Mouse (Mus musculus) midbrain, embryonic 11.5 days (tissue): Measurements from ENCODE around the gene Tfb1m. TPM values are rescaled to one million over a fixed set of nuclear protein-coding genes. Genes with fewer than 3 reads are reported as not detected.

Experiments
- polyA plus RNA-seq: library from polyadenylated mRNA; unstranded; fragments of >200 nt; fragmentation: Nextera tagmentation; extraction: Ambion mirVana; gene quantifications from 2 replicates; pipeline ENCODE4 v1.2.1, GENCODE M21; 2014

Tfb1m gene
- polyA plus RNA-seq, 1 experiment from 2014 or later = 22.3 TPM

Other genes with a start within 250 kb of the Tfb1m start
- 2.5 and 3.0 TPM in 2 replicates for gene Tiam2, start 231.2 kb downstream of the Tfb1m start, polyA plus RNA-seq
- not detected in 2 replicates for gene Cldn20, start 25.2 kb downstream of the Tfb1m start, polyA plus RNA-seq
- not detected in 2 replicates for gene Nox3, start 138.5 kb upstream of the Tfb1m start, polyA plus RNA-seq